Mouse (Mus musculus): ENCODE measurements at regions not wholly inside any gene's neighbourhood (a gene's known extent, or its start where the extent isn't known, plus 50 kb on each side); places are given as distances from the start of the nearest gene placed in this dataset.

DNA sequence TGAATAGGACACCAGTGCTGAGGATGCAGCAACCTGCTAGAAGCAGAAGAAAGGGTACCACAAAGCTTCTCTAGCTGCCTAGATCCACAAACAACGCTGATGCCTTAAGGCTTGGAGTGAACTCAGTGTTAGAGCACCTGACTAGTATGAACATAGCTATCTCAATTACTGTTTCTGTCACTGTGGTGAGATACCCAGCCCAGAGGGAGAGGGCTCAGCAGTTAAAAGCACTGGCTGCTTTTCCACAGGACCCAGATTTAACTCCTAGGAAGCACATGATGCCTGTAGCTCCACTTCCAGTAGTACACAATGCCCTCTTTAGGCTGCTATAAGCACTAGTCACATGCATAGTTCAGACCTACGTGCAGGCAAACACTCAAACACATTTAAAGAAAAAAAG, 67.3 kb upstream of the Ngly1 start:
- TF ChIP-seq CTCF (IDR thresholded peaks at IDR 0.05; ENCODE audit: low read depth, low read length), result no peak
- TF ChIP-seq POLR2A (IDR thresholded peaks at IDR 0.05; ENCODE audit: extremely low read depth, insufficient read depth, low read length), result no peak

Data from liver, adult 2 months (tissue).